Mouse (Mus musculus): ENCODE data around the gene Necap1. TPM values are rescaled to one million over a fixed set of nuclear protein-coding genes. Genes with fewer than 3 reads are reported as not detected.

Gene Necap1
- 10 to 100 TPM; 19.9 to 20.4 TPM for total RNA-seq (2021)

DNA sequence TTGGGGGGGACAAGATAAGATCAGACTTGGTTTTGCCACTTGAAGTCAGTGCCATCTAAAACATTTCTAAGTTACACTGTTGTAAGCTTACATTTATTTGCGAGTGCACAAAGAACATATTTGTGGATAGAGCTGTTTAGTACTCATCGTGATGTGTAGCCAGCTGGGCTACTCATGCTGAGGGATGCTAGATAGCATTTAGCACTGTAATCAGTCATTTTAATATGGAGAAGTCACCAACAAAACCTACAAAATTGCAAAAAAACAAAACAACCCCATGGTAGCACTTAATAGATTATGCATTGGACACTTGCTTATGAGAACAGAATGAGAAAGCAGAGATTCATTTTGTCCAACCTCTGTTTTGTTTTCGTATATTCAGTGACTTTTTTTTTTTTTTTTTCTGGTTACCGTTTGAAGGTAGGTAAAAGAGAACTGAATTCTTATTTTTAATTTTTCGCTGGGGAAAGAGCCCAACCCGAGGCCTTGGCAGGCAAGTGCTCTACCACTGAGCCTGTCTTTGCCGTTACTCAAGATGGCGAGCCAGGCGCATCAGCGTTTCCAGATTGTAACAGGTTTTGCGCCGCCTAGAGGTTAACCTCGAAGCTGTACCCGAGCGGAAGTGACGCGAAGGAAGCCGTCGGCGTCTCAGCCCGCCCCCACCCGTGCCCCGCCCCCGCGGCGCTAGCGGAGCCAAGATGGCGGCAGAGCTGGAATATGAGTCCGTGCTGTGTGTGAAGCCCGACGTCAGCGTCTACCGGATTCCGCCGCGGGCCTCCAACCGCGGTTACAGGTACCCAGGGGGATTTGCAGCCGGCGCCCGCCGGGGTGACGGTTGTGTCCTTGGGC lies at the start of gene Necap1:
Gene Necap1 (plus strand): TSS at position 604 of the 849 bp plus-strand sequence.
- DNase-seq = peak; percentile 97 to 98

DNA sequence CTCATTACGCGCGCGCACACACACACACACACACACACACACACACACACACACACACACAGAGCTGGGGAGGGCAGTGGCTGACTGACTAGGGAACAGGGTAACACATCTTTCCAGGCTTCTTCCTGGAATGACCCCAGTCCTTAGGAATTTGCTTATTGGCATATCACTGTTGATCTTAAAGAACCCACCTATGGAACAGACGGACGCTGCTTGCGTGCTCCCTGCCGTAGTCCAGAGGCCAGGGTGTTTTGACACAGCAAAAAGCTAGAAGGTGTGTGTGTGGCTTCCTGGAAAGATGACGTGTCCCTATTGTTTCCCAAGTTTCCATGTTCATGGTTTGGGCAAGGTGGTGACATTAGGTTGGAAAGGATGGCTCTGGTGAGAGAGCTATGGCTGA lies 49.1 kb upstream of the Necap1 start:
- intact Hi-C loops (cut with DNase I) = no loop called here
- no peak for DNase-seq

More for the DNA sequence above, at the start of gene Necap1:
- intact Hi-C loops (cut with DNase I) = loop anchor here (2.0 to 10.0 kb wide), 3 partner anchors 63 to 539 kb away; no protein-coding TSS in a partner anchor

DNA sequence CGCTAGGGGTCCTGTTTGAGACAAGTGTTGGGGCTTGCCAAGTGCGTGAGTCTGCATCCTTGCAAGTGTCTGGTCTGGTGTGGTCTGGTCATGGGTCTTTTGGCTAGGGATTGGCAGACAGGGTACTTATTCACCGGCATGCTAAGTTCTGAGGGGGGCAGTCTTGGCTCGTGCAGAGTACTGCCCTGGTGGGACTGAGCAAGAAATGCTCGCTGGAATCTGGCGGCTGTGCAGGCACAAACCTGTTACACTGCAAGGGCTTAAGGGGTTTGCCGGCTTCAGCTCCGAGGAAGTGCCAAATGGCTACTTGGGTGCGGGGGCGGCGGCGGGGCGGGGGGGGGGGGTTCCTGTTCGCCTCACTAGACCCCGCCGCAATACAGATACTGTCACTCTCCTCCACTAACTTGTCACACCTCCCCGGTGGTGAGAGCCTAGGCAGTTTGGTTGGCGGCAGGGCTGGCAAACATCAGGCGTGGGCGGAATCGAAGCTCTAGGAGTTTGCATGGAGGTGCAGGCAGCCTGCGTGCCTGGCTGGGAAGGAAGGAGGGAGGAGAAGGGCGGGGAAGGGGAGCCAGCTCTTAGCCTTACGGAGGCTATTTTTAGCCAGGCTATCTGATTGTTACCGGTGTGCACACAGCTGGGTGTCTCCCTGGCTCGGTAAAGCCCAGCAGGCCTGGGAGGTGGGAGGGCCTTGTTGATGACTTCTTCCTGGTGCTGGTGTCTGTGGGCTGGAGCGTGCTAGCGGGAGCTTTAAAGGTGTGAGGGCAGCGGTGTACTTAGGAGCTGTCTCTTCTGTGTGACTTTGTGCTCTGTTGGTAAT lies 48.1 kb upstream of the Necap1 start:
- intact Hi-C loops (cut with DNase I) = loop anchor here (2.0 kb wide), 1 partner anchor 15 kb away; no protein-coding TSS in a partner anchor

DNA sequence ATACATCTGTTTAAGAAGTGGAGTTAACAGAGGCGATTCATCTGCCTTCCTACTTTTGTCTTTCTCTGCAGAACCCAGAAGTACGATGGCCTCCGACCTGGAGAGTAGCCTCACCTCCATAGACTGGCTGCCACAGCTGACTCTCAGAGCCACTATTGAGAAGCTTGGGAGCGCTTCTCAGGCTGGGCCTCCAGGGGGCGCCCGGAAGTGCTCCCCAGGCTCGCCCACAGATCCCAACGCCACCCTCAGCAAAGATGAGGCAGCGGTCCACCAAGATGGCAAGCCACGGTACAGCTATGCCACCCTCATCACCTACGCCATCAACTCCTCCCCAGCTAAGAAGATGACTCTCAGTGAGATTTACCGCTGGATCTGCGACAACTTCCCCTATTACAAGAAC lies 46.2 kb upstream of the Necap1 start:
- intact Hi-C loops (cut with DNase I) = no loop called here
- DNase-seq = peak; percentile 22 to 32

More for the DNA sequence above, 48.1 kb upstream of the Necap1 start:
- DNase-seq = peak; percentile 62 to 67

DNA sequence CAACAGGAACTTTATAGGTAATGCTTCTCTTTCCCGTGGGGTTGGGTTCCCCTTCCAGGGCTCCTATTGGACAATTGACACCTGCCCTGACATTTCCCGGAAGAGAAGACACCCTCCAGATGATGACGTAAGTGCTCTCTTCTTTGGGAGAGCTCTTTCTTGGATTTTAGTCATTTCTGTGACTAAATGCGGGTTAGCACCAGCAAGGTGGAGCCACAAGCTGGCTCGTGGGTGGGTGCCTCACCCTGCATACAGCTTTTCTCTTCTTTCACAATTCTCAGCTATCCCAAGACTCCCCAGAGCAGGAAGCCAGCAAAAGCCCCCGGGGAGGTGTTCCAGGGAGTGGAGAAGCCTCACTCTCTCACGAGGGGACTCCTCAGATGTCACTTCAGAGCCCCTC lies 41.4 kb upstream of the Necap1 start:
- no peak for DNase-seq
- intact Hi-C loops (cut with DNase I) = no loop called here

- intact Hi-C loops (cut with DNase I) = no loop called here
Measured at GRCm38 (mm10) chr6:122834365-122834764, 39.9 kb upstream of the Necap1 start.

GRCm38 (mm10) chr6:122836974-122837373 lies 37.3 kb upstream of the Necap1 start:
- DNase-seq = no peak
- intact Hi-C loops (cut with DNase I) = loop anchor here (5.0 kb wide), 1 partner anchor 35 kb away; the partner anchor contains the start of gene Slc2a3

More at GRCm38 (mm10) chr6:122834365-122834764, 39.9 kb upstream of the Necap1 start:
- peak; percentile 53 to 65 for DNase-seq

DNA sequence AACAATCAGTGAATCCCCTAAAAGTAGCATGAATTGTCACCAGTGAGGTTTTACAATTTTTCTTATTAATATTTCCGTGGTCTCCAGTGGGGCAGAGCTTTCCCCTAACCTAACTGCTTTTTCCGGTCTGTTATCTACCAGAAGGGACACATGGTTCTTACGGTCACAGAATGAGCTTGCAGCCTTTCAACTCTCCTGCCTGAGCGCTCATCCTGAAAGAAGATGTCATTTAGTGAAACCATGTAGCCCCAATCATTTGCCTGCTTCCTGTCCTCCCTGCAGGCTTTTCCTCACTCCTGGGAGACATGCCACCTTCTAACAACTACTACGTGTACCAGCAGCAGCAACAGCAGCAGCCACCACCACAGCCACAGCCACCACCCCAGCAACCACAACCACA lies 36.7 kb upstream of the Necap1 start:
- no peak for DNase-seq
- intact Hi-C loops (cut with DNase I) = loop anchor here (5.0 kb wide), 1 partner anchor 35 kb away; the partner anchor contains the start of gene Slc2a3

DNA sequence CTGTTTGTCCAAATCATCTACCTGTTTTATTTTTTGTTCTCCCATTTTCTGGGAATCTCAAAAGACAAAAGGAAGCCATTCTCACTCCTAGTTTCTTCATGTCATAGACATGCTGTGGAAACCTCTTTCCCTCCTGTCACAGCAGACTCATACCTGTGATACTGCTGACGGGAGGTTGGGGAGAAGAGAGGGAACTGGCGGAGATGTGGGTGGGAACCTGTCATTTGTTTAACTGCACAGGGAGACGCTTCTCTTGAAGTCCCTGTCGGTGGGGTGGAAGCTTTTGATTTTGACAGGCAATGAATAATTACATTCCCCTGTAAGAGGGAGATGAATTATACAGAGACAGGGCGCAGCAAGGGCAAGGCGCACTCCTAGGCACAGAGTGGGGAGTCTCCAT lies 30.5 kb upstream of the Necap1 start:
- no peak for DNase-seq
- intact Hi-C loops (cut with DNase I) = no loop called here

- intact Hi-C loops (cut with DNase I) = no loop called here
- no peak for DNase-seq
Measured at GRCm38 (mm10) chr6:122852696-122853095, 21.6 kb upstream of the Necap1 start.

GRCm38 (mm10) chr6:122854552-122854951 lies 19.7 kb upstream of the Necap1 start:
- peak; percentile 15 to 22 for DNase-seq
- intact Hi-C loops (cut with DNase I) = no loop called here

DNA sequence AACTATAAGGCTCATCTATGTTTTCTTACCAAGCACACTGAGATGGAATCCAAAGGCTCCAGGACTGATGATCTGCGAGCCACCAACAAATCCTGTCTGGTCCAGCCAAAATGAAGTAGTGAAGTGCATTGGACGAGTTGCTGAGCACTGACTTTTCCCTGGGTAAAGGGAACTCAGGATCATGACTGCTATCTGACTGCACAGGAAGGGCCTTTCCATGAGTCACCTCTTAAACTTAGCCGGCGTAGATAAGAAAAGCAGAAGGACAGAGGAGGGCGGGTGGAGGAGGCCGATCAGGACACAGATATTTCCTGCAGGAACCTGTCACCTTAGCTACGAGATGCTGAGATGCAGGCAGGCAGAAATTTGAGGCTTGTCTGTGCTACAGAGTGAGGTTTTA lies 18.3 kb upstream of the Necap1 start, which contains the start of gene C3ar1:
Gene C3ar1 (minus strand): TSS at position 207 of the 400 bp plus-strand sequence.
- intact Hi-C loops (cut with DNase I) = no loop called here
- DNase-seq = peak in 1 of 2 experiments; percentile 22

DNA sequence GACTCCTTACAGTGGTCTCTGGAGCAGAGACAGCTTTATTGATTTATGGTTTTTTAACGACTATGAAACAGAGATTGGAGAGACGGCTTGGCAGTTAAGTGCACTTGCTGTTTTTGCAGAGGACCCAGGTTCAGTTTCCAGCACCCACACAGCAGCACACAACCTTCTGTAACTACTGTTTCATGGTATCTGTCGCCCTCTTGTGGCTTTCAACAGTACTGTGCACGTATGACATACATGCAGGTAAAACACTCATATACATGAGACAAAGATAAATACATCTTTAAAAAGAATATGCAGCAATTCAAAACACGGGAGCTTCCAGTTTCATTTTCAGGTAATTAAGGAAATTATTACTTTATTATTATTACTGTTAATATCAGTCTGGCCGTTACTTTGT lies 11.8 kb upstream of the Necap1 start:
- DNase-seq = no peak
- intact Hi-C loops (cut with DNase I) = no loop called here

GRCm38 (mm10) chr6:122862871-122863270 lies 11.4 kb upstream of the Necap1 start:
- DNase-seq = no peak
- intact Hi-C loops (cut with DNase I) = no loop called here

GRCm38 (mm10) chr6:122867914-122868313 lies 6.4 kb upstream of the Necap1 start:
- intact Hi-C loops (cut with DNase I) = no loop called here
- no peak for DNase-seq

DNA sequence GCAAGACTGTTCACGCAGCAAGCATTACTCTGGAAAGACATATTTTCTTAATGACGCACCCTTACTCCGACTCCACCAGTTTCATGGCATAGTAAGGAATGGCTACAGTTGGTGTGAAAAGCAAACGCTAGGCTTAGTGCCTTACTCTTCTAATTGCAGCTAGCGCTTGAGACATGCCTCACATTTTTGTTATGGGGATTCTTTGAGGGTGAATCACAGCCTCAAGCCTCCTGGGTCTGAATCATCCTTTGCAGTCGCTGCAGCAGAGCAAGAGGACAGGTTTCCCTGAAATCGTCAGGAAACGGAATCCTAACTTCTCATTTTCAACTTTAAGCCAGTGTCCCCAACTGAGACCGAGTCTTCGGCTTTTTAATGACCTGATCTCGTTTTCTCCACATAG lies 4.4 kb upstream of the Necap1 start:
- no peak for DNase-seq
- intact Hi-C loops (cut with DNase I) = loop anchor here (5.0 to 10.0 kb wide), 2 partner anchors 128 to 535 kb away; no protein-coding TSS in a partner anchor

DNA sequence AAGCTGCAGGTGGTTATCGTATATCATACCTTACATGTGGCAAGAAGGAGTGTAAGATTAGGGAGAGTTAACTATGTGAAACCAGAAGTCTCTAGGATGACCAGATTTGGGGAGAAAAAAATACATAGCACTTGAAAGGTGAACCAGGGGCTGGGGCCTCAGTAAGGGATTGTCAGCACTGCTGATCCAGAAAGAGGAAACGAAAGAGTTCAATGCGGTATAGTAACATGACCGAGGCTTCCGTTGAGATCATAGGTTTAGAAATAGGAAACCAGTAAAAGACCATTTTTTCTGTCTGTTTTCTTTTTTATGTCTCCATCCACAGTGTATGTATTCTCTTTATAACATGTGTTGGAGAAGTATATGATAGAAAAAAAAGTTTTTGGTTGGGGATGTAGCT lies 1.5 kb upstream of the Necap1 start:
- DNase-seq = no peak
- intact Hi-C loops (cut with DNase I) = loop anchor here (5.0 to 10.0 kb wide), 2 partner anchors 130 to 538 kb away; no protein-coding TSS in a partner anchor

- intact Hi-C loops (cut with DNase I) = loop anchor here (2.0 to 10.0 kb wide), 3 partner anchors 64 to 540 kb away; no protein-coding TSS in a partner anchor
- DNase-seq = no peak
Measured at GRCm38 (mm10) chr6:122874720-122875389, 581 bp downstream of the Necap1 start.

GRCm38 (mm10) chr6:122879141-122879735 lies 5.0 kb downstream of the Necap1 start:
- intact Hi-C loops (cut with DNase I) = loop anchor here (10.0 kb wide), 1 partner anchor 544 kb away; no protein-coding TSS in a partner anchor
- DNase-seq = no peak
